Mouse (Mus musculus) neural tube, embryonic 15.5 days (tissue): ENCODE measurements around the gene Rfx8. TPM values are rescaled to one million over a fixed set of nuclear protein-coding genes. Genes with fewer than 3 reads are reported as not detected.
"Not testable (repeated sequence)": the region's sequence is repeated elsewhere in the genome, so short reads cannot be mapped to it uniquely, and the experiment has no call there.

Experiments used
- ATAC-seq: fragments of 200-750 bp; cut with Nextera tagmentation; 2 replicates; pipeline ENCODE4 v1.8.0; 2017; ENCODE audit warnings: mild to moderate bottlenecking, moderate TSS enrichment, moderate library complexity; ENCODE audit not compliant: low FRiP score
- H3K27ac ChIP-seq: fragments of 300-500 bp; sonication (generic); replicated peaks from 2 replicates; pipeline ENCODE4 v1.5.1; 2015; ENCODE audit warnings: mild to moderate bottlenecking, inconsistent platforms
- H3K27me3 ChIP-seq: fragments of 300-500 bp; sonication (generic); replicated peaks from 2 replicates; pipeline ENCODE4 v1.6.1; 2015; ENCODE audit warnings: inconsistent platforms
- H3K36me3 ChIP-seq: fragments of 300-500 bp; sonication (generic); 2 replicates; pipeline ENCODE4 v1.6.1; 2015; ENCODE audit warnings: inconsistent platforms
- H3K4me1 ChIP-seq: fragments of 300-500 bp; sonication (generic); 2 replicates; pipeline ENCODE4 v1.6.1; 2015; ENCODE audit warnings: inconsistent platforms
- H3K4me2 ChIP-seq: fragments of 300-500 bp; sonication (generic); 2 replicates; pipeline ENCODE4 v1.6.1; 2015; ENCODE audit warnings: inconsistent platforms, mild to moderate bottlenecking, moderate library complexity
- H3K4me3 ChIP-seq: fragments of 300-500 bp; sonication (generic); replicated peaks from 2 replicates; pipeline ENCODE4 v1.5.1; 2015; ENCODE audit warnings: mild to moderate bottlenecking, inconsistent platforms
- H3K9ac ChIP-seq: fragments of 300-500 bp; sonication (generic); replicated peaks from 2 replicates; pipeline ENCODE4 v1.6.1; 2015; ENCODE audit warnings: mild to moderate bottlenecking, inconsistent platforms
- H3K9me3 ChIP-seq: fragments of 300-500 bp; sonication (generic); replicated peaks from 2 replicates; pipeline ENCODE4 v1.6.1; 2016; ENCODE audit warnings: inconsistent platforms
- WGBS: fragments of 180-500 bp; shearing (Covaris S2); methylation state at CpG from one replicate; pipeline ENCODE4 v1.1.7; 2015; ENCODE audit warnings: mixed read lengths; 5-methylcytosine and 5-hydroxymethylcytosine counted together
- polyA plus RNA-seq: library from polyadenylated mRNA; unstranded; fragments of >200 nt; fragmentation: Nextera tagmentation; extraction: Ambion mirVana; gene quantifications from 2 replicates; pipeline ENCODE4 v1.2.1, GENCODE M21; 2015

The Rfx8 gene
- polyA plus RNA-seq, 1 experiment from 2014 or later = 0.27 TPM

- WGBS = 81% methylated on average over 6 of the region's 6 CpGs
- Histone ChIP-seq H3K27ac (no peak overlapping the region), H3K36me3 (no peaks in the 10 kb centered on the region), H3K9ac (no peak overlapping the region), H3K9me3 (0 out of 2 replicates have a peak, but pooled peaks cover 4% of the 10 kb centered on the region), H3K4me1 (no peaks in the 10 kb centered on the region), H3K4me3 (no peak overlapping the region), H3K4me2 (no peak overlapping the region), H3K27me3 (peaks cover 7% of the 10 kb centered on the region; the same call in 1 of the 2 replicates)
- ATAC-seq = no peak
Observed at GRCm38 (mm10) chr1:39656976-39657529, 63.7 kb downstream of the Rfx8 start.

GRCm38 (mm10) chr1:39654901-39655300 lies 65.9 kb downstream of the Rfx8 start:
- not testable (repeated sequence) for H3K9ac ChIP-seq, ATAC-seq, H3K4me3 ChIP-seq, H3K27ac ChIP-seq, H3K9me3 ChIP-seq, H3K4me2 ChIP-seq, H3K36me3 ChIP-seq
- Histone ChIP-seq H3K4me1 (peaks cover 10% of the 10 kb centered on the region), H3K27me3 (peaks cover 12% of the 10 kb centered on the region; the same call in 1 of the 2 replicates)
- 87% methylated on average over 18 of the region's 18 CpGs for WGBS

- Histone ChIP-seq H3K36me3 (no peaks in the 10 kb centered on the region), H3K27ac (no peak overlapping the region), H3K9ac (no peak overlapping the region), H3K27me3 (peaks cover 12% of the 10 kb centered on the region; the same call in 1 of the 2 replicates), H3K4me1 (peaks cover 17% of the 10 kb centered on the region), H3K4me3 (no peak overlapping the region), H3K9me3 (no peaks in the 10 kb centered on the region), H3K4me2 (no peak overlapping the region)
- no peak for ATAC-seq
- WGBS = 85% methylated on average over 4 of the region's 4 CpGs
Observed at GRCm38 (mm10) chr1:39653028-39653427, 67.8 kb downstream of the Rfx8 start.

- Histone ChIP-seq H3K4me1 (peaks cover 25% of the 10 kb centered on the region), H3K9me3 (no peaks in the 10 kb centered on the region), H3K4me2 (peak within 1 kb of the TSS; percentile 98), H3K36me3 (no peaks in the 10 kb centered on the region), H3K27me3 (peaks cover 12% of the 10 kb centered on the region; the same call in 1 of the 2 replicates), H3K4me3 (peak within 1 kb of the TSS; percentile 64), H3K9ac (peak within 1 kb of the TSS; percentile 70), H3K27ac (peak within 1 kb of the TSS; percentile 74)
- ATAC-seq = no peak; the same call in 1 of the 2 replicates
- 34% methylated on average over 9 of the region's 9 CpGs for WGBS
Observed at GRCm38 (mm10) chr1:39651241-39651548, 69.6 kb downstream of the Rfx8 start, which contains the start of gene Creg2. Gene Creg2, minus strand, starts transcription at chr1:39651474.

GRCm38 (mm10) chr1:39650435-39651240 lies 70.2 kb downstream of the Rfx8 start:
- Histone ChIP-seq H3K27ac (peak overlapping the region; percentile 74), H3K4me1 (peaks cover 31% of the 10 kb centered on the region), H3K4me3 (peak overlapping the region; percentile 64), H3K36me3 (no peaks in the 10 kb centered on the region), H3K9me3 (no peaks in the 10 kb centered on the region), H3K27me3 (peaks cover 12% of the 10 kb centered on the region; the same call in 1 of the 2 replicates), H3K4me2 (peak overlapping the region; percentile 98), H3K9ac (peak overlapping the region; percentile 70)
- 2% methylated on average over 73 of the region's 73 CpGs for WGBS
- ATAC-seq = peak; percentile 79

GRCm38 (mm10) chr1:39649691-39650434 lies 70.9 kb downstream of the Rfx8 start:
- H3K4me3 ChIP-seq = peak overlapping the region; percentile 64
- H3K4me1 ChIP-seq = peaks cover 31% of the 10 kb centered on the region
- peak overlapping the region; percentile 98 for H3K4me2 ChIP-seq
- 15% methylated on average over 17 of the region's 17 CpGs for WGBS
- H3K36me3 ChIP-seq = no peaks in the 10 kb centered on the region
- peak overlapping the region; percentile 74 for H3K27ac ChIP-seq
- ATAC-seq = peak; percentile 61; the same call in 1 of the 2 replicates
- peaks cover 12% of the 10 kb centered on the region; the same call in 1 of the 2 replicates for H3K27me3 ChIP-seq
- peak overlapping the region; percentile 70 for H3K9ac ChIP-seq
- H3K9me3 ChIP-seq = no peaks in the 10 kb centered on the region

GRCm38 (mm10) chr1:39648584-39648983 lies 72.2 kb downstream of the Rfx8 start:
- WGBS = 75% methylated on average over 7 of the region's 7 CpGs
- Histone ChIP-seq H3K4me2 (peak overlapping the region; percentile 98), H3K4me1 (peaks cover 31% of the 10 kb centered on the region), H3K9ac (no peak overlapping the region), H3K9me3 (no peaks in the 10 kb centered on the region), H3K27ac (no peak overlapping the region), H3K36me3 (no peaks in the 10 kb centered on the region), H3K27me3 (peaks cover 12% of the 10 kb centered on the region; the same call in 1 of the 2 replicates), H3K4me3 (no peak overlapping the region)
- no peak for ATAC-seq

GRCm38 (mm10) chr1:39645905-39646759 lies 74.7 kb downstream of the Rfx8 start:
- Histone ChIP-seq H3K4me3 (no peak overlapping the region), H3K9ac (no peak overlapping the region), H3K36me3 (no peaks in the 10 kb centered on the region), H3K4me2 (0 out of 2 replicates have a peak overlapping the region, but pooled peaks have one; percentile 6), H3K9me3 (no peaks in the 10 kb centered on the region), H3K27me3 (no peaks in the 10 kb centered on the region; the same call in 1 of the 2 replicates), H3K4me1 (peaks cover 29% of the 10 kb centered on the region), H3K27ac (peak overlapping the region; percentile 52; the same call in 1 of the 2 replicates)
- WGBS = 32% methylated on average over 8 of the region's 8 CpGs
- ATAC-seq = no peak

GRCm38 (mm10) chr1:39644333-39644732 lies 76.5 kb downstream of the Rfx8 start:
- no peak for ATAC-seq
- WGBS = 85% methylated on average over 1 of the region's 1 CpGs

GRCm38 (mm10) chr1:39641667-39642066 lies 79.1 kb downstream of the Rfx8 start:
- Histone ChIP-seq H3K4me2 (no peak overlapping the region), H3K36me3 (no peaks in the 10 kb centered on the region), H3K4me3 (no peak overlapping the region), H3K27me3 (no peaks in the 10 kb centered on the region), H3K4me1 (peaks cover 10% of the 10 kb centered on the region), H3K9me3 (no peaks in the 10 kb centered on the region), H3K27ac (no peak overlapping the region), H3K9ac (no peak overlapping the region)
- no peak for ATAC-seq
- WGBS = 87% methylated on average over 7 of the region's 7 CpGs

More at GRCm38 (mm10) chr1:39644333-39644732, 76.5 kb downstream of the Rfx8 start:
- Histone ChIP-seq H3K27ac (no peak overlapping the region), H3K4me1 (peaks cover 17% of the 10 kb centered on the region), H3K27me3 (no peaks in the 10 kb centered on the region; the same call in 1 of the 2 replicates), H3K9me3 (no peaks in the 10 kb centered on the region), H3K4me3 (no peak overlapping the region), H3K4me2 (no peak overlapping the region), H3K36me3 (no peaks in the 10 kb centered on the region), H3K9ac (no peak overlapping the region)

GRCm38 (mm10) chr1:39637139-39637538 lies 83.7 kb downstream of the Rfx8 start:
- ATAC-seq = no peak
- Histone ChIP-seq H3K9me3 (no peaks in the 10 kb centered on the region), H3K4me3 (no peak overlapping the region), H3K9ac (no peak overlapping the region), H3K36me3 (no peaks in the 10 kb centered on the region), H3K4me2 (no peak overlapping the region), H3K27ac (no peak overlapping the region), H3K4me1 (peaks cover 6% of the 10 kb centered on the region; the same call in 1 of the 2 replicates), H3K27me3 (no peaks in the 10 kb centered on the region)
- 66% methylated on average over 8 of the region's 8 CpGs for WGBS
